Mouse (Mus musculus) testis, adult 2 months (tissue): ENCODE results near the gene Cers2. TPM values are rescaled to one million over a fixed set of nuclear protein-coding genes. Genes with fewer than 3 reads are reported as not detected.

ENCODE experiments used
- H3K27ac ChIP-seq: fragments of 200-500 bp; 2 replicates; pipeline ENCODE4 v1.5.1; 2012; ENCODE audit warnings: low read depth, low read length; ENCODE audit not compliant: control insufficient read depth, insufficient read depth
- H3K27me3 ChIP-seq: fragments of 200-500 bp; 2 replicates; pipeline ENCODE4 v1.6.1; 2012; ENCODE audit warnings: mild to moderate bottlenecking, low read length, moderate library complexity; ENCODE audit not compliant: control insufficient read depth, insufficient read depth
- H3K36me3 ChIP-seq: fragments of 200-500 bp; 2 replicates; pipeline ENCODE4 v1.6.1; 2012; ENCODE audit warnings: mild to moderate bottlenecking, low read length; ENCODE audit not compliant: control insufficient read depth, insufficient read depth
- H3K4me1 ChIP-seq: fragments of 200-500 bp; 2 replicates; pipeline ENCODE4 v1.6.1; 2012; ENCODE audit warnings: low read length; ENCODE audit not compliant: control insufficient read depth, insufficient read depth
- H3K4me3 ChIP-seq: fragments of 200-500 bp; 2 replicates; pipeline ENCODE4 v1.5.1; 2012; ENCODE audit warnings: low read depth, mild to moderate bottlenecking, low read length, moderate library complexity, mixed read lengths; ENCODE audit not compliant: control insufficient read depth
- CTCF ChIP-seq: fragments of 200-500 bp; IDR thresholded peaks from 2 replicates; pipeline ENCODE4 v1.5.1; 2012; ENCODE audit warnings: low read depth, mild to moderate bottlenecking, inconsistent platforms, low read length, moderate library complexity; ENCODE audit not compliant: control insufficient read depth, insufficient read depth, insufficient replicate concordance
- POLR2A ChIP-seq: fragments of 200-500 bp; IDR thresholded peaks from 2 replicates; pipeline ENCODE4 v1.6.1; 2012; ENCODE audit warnings: low read depth, mild to moderate bottlenecking, inconsistent platforms, low read length, moderate library complexity; ENCODE audit not compliant: control insufficient read depth
- polyA plus RNA-seq: library from polyadenylated mRNA; depleted of rRNA; stranded (reverse); fragments of >200 nt; gene quantifications from 2 replicates; pipeline ENCODE4 v1.2.3, GENCODE M21; 2012; rRNA removed

Cers2 gene
- polyA plus RNA-seq, result 27.5 and 27.6 TPM in 2 replicates

GRCm38 (mm10) chr3:95314486-95315093, at the start of gene Cers2:
Cers2 (plus strand) TSS chr3:95314791.
- Histone ChIP-seq H3K4me3 (peak within 1 kb of the TSS; percentile 90), H3K27ac (peak within 1 kb of the TSS; percentile 90), H3K4me1 (peaks cover 12% of the 10 kb centered on the region), H3K36me3 (no peaks in the 10 kb centered on the region), H3K27me3 (no peaks in the 10 kb centered on the region)
- TF ChIP-seq POLR2A, result no peak
- TF ChIP-seq CTCF, result no peak

- Histone ChIP-seq H3K4me1 (no peaks in the 10 kb centered on the region; the same call in none of the 2 replicates), H3K27me3 (no peaks in the 10 kb centered on the region), H3K27ac (no peak overlapping the region), H3K4me3 (no peak overlapping the region), H3K36me3 (no peaks in the 10 kb centered on the region)
- TF ChIP-seq CTCF (no peak), POLR2A (no peak)
Observed at GRCm38 (mm10) chr3:95266052-95266451, 48.5 kb upstream of the Cers2 start.

GRCm38 (mm10) chr3:95267855-95268254, 46.7 kb upstream of the Cers2 start:
- TF ChIP-seq CTCF (no peak), POLR2A (no peak)
- Histone ChIP-seq H3K27ac (0 out of 2 replicates have a peak overlapping the region, but pooled peaks have one; percentile 24), H3K36me3 (no peaks in the 10 kb centered on the region), H3K27me3 (no peaks in the 10 kb centered on the region), H3K4me3 (no peak overlapping the region), H3K4me1 (no peaks in the 10 kb centered on the region; the same call in none of the 2 replicates)

- no peaks in the 10 kb centered on the region for H3K36me3 ChIP-seq
- H3K27ac ChIP-seq, result no peak overlapping the region
- no peaks in the 10 kb centered on the region for H3K27me3 ChIP-seq
- H3K4me1 ChIP-seq, result no peaks in the 10 kb centered on the region; the same call in none of the 2 replicates
- H3K4me3 ChIP-seq, result no peak overlapping the region
- no peak for TF ChIP-seq CTCF
- TF ChIP-seq POLR2A, result no peak
Observed at GRCm38 (mm10) chr3:95269789-95270188, 44.8 kb upstream of the Cers2 start.

GRCm38 (mm10) chr3:95270766-95271364, 43.7 kb upstream of the Cers2 start:
- Histone ChIP-seq H3K36me3 (no peaks in the 10 kb centered on the region), H3K27me3 (no peaks in the 10 kb centered on the region), H3K27ac (no peak overlapping the region), H3K4me3 (no peak overlapping the region), H3K4me1 (no peaks in the 10 kb centered on the region; the same call in none of the 2 replicates)
- TF ChIP-seq POLR2A, result no peak
- no peak for TF ChIP-seq CTCF

GRCm38 (mm10) chr3:95273471-95273870, 41.1 kb upstream of the Cers2 start:
- no peaks in the 10 kb centered on the region for H3K27me3 ChIP-seq
- H3K36me3 ChIP-seq, result no peaks in the 10 kb centered on the region
- no peak overlapping the region for H3K27ac ChIP-seq
- no peak overlapping the region for H3K4me3 ChIP-seq
- no peaks in the 10 kb centered on the region; the same call in 1 of the 2 replicates for H3K4me1 ChIP-seq
- TF ChIP-seq CTCF (no peak), POLR2A (no peak)

- no peaks in the 10 kb centered on the region for H3K36me3 ChIP-seq
- no peak overlapping the region for H3K4me3 ChIP-seq
- H3K27me3 ChIP-seq, result no peaks in the 10 kb centered on the region
- no peak for TF ChIP-seq CTCF
- H3K27ac ChIP-seq, result no peak overlapping the region
- no peaks in the 10 kb centered on the region; the same call in 1 of the 2 replicates for H3K4me1 ChIP-seq
Observed at GRCm38 (mm10) chr3:95274453-95274852, 40.1 kb upstream of the Cers2 start.
